Mouse (Mus musculus): ENCODE data around the gene Lrrc27.

The Lrrc27 gene

GRCm38 (mm10) chr7:139212754-139213745 is at the start of gene Lrrc27, which contains the start of gene Stk32c:
Lrrc27 (plus strand) TSS chr7:139212988.
Stk32c (minus strand) TSS chr7:139213307.
- DNase-seq (ENCODE audit: low spot score in 2 of 2) = peak; percentile 90 to 92

DNA sequence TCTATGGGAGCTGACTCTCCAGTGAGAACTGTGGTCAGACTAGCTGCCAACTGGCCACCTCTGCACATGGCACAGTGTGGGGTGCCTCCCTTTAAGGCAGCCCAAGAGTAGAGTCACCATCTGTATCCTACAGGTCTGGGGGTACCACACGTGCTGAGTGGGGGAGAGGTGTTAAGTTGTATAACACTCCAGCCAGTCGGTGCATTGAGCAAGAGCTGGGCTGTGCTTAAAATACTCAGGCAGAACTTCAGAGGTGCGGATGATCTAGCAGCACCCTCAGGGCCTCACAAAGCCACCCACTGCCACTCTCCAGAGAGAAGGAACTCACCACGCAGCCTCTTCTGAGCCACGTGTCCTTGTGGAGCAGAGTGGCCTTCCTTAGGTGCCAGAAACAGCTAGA is 48.4 kb upstream of the Lrrc27 start:
- no peak for DNase-seq (ENCODE audit: low spot score in 2 of 2)

- DNase-seq (ENCODE audit: low spot score in 2 of 2) = no peak
These were observed 43.6 kb upstream of the Lrrc27 start for GRCm38 (mm10) chr7:139169143-139169542.

DNA sequence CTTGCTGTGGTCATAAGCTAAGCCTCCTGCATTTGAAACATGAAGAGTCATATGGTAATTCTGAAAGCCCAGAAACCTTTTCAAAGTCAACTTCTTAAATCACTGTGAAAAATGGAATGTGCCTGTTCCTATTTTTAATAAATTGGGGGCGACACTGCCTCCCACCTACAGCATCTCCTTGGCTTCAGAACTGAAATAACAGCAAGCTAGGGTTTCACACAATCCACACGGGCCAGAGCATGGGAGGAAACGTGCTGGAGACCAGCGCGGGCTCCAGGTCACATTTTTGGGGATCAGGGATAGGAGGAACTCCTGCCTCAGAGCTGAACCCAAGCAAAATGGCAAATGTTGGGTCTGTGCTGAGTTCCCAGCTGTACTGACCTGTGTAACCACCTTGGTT is 33.5 kb upstream of the Lrrc27 start:
- no peak for DNase-seq (ENCODE audit: low spot score in 2 of 2)

GRCm38 (mm10) chr7:139180058-139180457 is 32.7 kb upstream of the Lrrc27 start:
- no peak for DNase-seq (ENCODE audit: low spot score in 2 of 2)

GRCm38 (mm10) chr7:139184396-139184795 is 28.4 kb upstream of the Lrrc27 start:
- DNase-seq (ENCODE audit: low spot score in 2 of 2) = no peak

- DNase-seq (ENCODE audit: low spot score in 2 of 2) = no peak
These were observed 27.9 kb upstream of the Lrrc27 start for GRCm38 (mm10) chr7:139184846-139185245.

GRCm38 (mm10) chr7:139185971-139186370 is 26.8 kb upstream of the Lrrc27 start:
- no peak for DNase-seq (ENCODE audit: low spot score in 2 of 2)

GRCm38 (mm10) chr7:139186436-139186835 is 26.4 kb upstream of the Lrrc27 start:
- DNase-seq (ENCODE audit: low spot score in 2 of 2) = no peak

DNA sequence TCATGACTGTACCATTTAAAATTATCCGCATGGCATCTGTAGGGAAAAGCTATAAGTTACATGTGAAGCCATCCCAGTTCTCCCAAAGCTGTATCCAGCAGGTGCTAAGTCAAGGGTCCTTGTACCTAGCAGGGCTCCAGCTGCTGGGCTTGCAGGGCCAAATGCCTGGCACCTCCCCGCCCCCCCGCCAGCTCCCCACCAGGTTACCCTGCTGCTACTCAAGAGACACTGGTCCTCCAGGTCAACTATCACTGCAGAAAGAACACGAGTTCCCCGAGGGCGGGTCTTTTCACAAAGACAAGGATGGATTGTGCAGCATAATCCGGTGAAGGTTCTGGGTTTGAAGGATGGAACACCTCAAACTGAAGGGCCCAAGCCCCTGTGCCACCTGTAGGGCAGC is 25.5 kb upstream of the Lrrc27 start:
- DNase-seq (ENCODE audit: low spot score in 2 of 2) = no peak

DNA sequence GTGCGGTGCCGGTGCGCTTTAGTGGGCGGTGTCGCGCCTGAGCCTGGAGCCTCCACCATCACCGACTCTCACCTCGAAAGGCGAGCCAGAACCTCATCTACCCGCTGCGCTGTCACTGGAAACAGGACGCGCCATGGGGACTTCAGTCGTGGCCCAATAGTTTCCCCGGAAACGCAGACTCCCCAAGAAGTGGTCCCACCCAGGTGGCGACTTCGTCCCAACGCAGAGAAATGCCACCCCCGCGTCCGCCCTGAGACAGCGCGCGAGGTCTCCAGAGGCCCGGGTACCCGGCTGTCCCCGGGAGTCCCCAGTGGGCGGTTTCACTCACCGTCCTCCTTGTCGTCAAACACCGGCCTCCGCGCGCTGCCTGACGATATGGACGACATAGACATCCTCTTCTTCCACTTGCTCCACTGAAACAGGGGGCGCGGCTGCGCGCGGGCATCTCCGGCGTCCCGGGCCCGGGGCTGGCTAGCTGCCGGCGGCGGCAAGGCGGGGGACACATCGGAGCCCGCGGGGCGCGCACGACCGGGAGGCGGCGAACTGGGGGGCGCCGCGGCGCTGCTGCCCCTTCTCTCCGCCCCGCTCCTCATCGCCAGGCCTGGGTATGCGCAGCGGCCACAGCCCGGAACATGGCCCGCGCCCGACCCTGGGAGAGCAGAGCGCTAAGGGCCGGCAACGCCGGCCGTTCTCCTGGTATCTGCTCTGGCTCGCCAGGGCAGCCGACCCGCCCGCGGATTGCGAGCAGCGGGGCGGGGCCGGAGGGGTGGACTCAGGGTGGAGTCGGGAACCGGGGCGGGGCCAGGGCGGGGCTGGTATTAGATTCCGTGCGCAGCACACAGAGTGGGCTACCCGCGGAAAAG is 24.8 kb upstream of the Lrrc27 start:
- DNase-seq (ENCODE audit: low spot score in 2 of 2) = peak; percentile 52 to 75

DNA sequence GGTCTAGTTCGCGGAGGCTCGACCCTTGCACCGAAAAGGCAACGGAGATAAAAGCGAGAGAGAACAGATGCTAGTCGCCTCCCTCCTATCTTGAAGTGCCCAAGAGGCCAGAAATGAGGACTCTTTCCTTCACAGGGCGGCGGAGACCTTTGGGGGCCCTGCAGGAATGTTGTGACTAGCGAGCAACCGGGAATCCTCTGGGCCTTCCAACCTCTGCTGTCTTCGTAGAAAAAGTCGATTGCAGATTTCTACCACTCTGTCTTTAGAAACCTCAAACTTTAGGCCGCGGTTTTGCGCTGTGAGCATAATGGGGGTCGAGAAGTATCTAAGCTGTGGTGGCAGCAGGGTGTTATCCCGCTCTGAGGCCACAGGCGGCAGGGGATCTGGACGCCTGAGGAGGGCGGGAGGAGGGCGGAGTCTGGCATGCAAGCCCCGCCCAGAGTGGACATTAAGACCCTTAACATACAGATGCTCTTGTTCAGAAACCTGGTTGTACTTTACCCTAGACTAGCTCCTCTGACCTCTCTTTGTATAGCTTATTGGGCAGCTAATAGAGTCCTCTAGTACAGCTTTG is 24.1 kb upstream of the Lrrc27 start:
- peak in 1 of 2 experiments; percentile 61 for DNase-seq (ENCODE audit: low spot score in 2 of 2)

DNA sequence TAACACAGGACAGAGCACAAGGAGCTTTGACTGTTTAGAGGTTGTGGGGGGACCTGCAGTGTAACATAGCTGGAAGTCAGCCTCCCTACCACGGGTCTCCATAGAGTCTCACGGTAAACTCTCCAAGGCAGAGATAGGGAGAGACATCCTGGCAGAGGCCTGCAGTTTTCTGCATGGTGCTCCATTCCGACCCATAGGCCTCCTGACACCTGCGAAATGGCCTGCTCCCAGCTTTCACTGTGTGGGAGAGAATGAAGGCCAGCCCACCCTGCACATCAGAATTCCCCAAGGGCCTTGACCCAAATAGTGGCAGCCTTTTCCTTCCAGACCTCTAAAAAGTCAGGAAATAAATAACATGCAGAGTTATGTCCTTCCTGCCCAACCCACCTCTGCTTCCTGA is 22.2 kb upstream of the Lrrc27 start:
- DNase-seq (ENCODE audit: low spot score in 2 of 2) = no peak

- no peak for DNase-seq (ENCODE audit: low spot score in 2 of 2)
These were observed 21.2 kb upstream of the Lrrc27 start for GRCm38 (mm10) chr7:139191619-139192018.

DNA sequence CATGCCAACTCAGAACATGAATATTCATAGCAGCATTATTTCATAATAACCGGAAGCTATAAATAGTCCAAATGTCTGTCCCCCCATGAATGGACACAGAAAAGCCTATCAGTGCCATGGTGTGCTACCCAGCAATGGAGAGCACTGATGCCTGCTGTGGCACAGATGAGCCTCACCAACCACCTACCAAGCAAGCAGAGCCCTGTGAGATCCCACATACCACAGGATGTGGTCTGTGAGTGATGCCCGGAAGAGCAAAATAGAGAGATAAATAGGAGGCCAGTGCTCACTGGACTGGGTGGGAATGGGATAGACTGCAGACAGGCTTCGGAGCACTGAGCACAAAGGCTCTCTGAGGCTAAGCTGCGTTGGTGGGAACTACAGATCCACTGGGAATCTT is 15.8 kb upstream of the Lrrc27 start:
- DNase-seq (ENCODE audit: low spot score in 2 of 2) = no peak

- no peak for DNase-seq (ENCODE audit: low spot score in 2 of 2)
These were observed 12.7 kb upstream of the Lrrc27 start for GRCm38 (mm10) chr7:139200108-139200507.

DNA sequence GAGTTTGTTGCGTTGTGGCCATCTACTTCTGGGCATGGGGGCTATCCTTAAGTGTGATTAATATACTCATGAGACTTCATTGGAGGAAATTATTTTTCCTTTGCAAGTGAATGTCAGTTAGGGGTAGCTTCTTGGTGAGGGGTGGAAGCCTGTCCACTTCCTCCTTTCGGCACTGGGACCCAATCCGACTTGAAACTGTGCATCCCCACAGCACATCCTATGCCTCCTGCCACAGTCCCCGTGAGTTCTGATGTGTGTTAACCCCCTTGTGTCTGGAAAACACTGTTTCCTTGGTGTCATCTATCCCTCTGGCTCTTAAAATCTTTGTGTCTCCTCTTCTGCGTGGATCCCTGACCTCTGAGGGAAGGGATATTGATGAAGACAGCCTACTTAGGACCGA is 11.6 kb upstream of the Lrrc27 start:
- DNase-seq (ENCODE audit: low spot score in 2 of 2) = no peak

DNA sequence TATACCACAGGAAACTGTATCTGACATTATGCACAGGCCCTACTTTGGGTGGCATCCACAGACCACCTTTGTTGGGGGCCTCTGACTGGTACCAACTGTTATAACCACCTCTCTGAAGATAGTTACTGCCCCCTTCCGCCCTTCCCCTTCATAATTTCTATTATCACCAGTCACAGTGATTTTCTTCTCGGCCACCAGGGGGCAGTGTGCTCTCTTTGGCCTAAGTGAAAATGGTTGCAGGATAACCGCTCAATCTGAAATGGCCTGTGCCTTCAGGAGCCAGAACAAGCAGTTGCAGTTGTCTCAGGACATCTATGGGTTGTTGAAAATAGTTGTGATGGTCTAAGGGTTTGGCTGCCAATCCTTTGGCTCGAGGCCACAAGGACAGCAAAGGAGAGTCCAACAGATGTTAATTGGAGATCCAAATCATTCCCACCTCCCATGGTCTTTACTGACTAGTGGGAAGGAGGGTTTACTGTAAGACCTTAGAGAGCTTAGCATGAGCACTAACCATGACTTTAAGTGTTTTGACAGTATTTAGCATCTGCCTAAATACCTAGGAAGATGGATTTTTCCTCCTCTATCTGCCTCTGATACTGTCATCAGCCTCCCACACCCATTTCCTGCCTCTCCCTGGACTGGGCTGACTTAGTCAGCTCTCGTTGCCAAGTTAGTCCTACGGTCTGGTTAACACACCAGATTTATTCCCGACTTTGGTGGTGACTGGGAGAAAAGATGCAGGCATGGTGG is 4.6 kb upstream of the Lrrc27 start:
- DNase-seq (ENCODE audit: low spot score in 2 of 2) = no peak

DNA sequence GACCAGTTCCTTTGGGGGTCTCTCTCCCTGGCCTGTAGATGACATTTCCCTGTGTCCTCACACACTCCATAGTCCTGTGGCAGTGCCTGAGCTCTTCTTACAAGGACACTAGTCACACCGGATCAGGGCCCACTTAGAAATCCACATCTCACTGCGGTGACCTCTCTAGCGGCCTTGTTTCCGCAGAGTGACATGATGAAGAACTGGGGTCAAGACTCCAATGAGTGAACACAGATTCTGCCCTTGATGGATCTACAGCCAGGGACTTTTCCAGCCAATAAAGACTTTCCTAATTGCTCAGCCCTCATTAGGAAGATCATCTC is 4.1 kb upstream of the Lrrc27 start:
- DNase-seq (ENCODE audit: low spot score in 2 of 2) = no peak

DNA sequence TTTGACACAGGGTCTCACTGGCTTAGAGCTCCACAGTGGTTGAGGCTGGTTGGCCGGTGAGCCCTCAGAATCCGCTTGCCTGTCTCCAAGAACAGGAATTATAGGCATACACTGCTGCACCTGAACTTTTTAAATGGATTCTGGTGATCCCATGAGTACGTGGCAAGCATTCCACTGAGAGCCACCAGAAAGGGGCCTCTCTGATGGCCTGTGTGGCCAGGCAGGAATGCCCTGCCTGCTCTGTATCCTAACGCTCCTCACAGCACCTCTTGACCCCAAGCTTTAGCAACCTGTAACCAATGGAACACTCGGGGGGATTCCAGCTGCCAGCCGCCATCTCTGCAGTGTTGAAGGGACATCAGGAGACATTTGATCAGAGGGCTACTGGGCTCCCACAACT is 1.0 kb upstream of the Lrrc27 start:
- DNase-seq (ENCODE audit: low spot score in 2 of 2) = no peak

DNA sequence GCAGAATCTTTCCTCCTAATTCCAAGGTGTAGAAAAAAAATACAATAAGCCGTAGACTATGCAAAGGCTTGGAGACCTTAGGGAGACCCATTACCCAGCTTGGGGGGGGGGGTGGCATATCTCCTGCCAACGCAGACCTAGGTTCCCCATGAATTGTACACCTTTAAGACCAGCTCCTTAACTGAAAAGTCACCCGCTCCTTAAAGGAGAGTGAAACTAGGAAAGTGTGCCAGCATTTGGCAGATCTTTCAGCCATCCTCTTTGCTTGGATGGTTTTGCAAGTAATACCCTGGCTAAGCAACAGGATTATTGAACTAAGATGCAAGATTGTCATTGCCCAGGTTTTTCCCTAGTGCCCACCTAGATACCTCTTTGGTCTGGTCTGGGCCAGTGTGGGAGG is 963 bp downstream of the Lrrc27 start:
- DNase-seq (ENCODE audit: low spot score in 2 of 2) = no peak

- DNase-seq (ENCODE audit: low spot score in 2 of 2) = no peak
These were observed 1.4 kb downstream of the Lrrc27 start for GRCm38 (mm10) chr7:139214160-139214559.

All from spleen, postnatal 4 days (tissue).